Mouse (Mus musculus): ENCODE results near the gene Rnf40.

DNA sequence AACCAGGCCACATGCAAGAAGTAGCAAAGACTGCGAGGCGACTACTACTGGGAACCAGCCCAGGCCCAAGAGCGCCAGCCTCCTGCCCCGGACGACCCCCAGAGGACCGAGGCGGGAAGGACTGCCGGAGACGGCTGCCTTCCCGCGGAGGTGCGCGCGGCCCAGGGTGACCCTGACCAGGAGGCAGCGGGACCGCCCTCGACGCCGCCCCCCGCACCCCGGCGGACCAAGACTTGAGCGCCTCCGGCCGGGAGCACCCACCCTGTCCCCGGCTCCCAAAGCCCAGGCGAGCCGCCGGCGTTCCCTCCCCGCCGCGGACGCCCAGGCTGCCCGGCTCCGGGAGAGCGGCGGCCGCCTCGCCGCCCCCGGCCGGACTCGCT, 25.9 kb downstream of the Rnf40 start:
- TF ChIP-seq POLR2A (IDR thresholded peaks at IDR 0.05; ENCODE audit: borderline replicate concordance, control insufficient read depth, low read depth, low read length) (no peak), CTCF (IDR thresholded peaks at IDR 0.05; ENCODE audit: control insufficient read depth, insufficient read depth, low read length) (no peak)
